Mouse (Mus musculus) CD4-positive naive resting alpha-beta T cell, adult 57 days (primary cell): Measurements from ENCODE around the gene Gm10638. TPM values are rescaled to one million over a fixed set of nuclear protein-coding genes. Genes with fewer than 3 reads are reported as not detected.

Source experiments
- total RNA-seq: library from RNA; stranded (reverse); gene quantifications from one replicate; pipeline ENCODE4 v1.2.4, GENCODE M21; 2023

Gm10638 gene
- 1.3 TPM for total RNA-seq

GRCm38 (mm10) chr8:86745221-86745934 lies at the start of gene Gm10638, which contains the start of gene Siah1a:
Gene Gm10638 (plus strand): TSS chr8:86745699.
Gene Siah1a (minus strand): TSS chr8:86745934.

Other genes with a start within 250 kb of the Gm10638 start
- not detected for gene Abcc12, start 165.0 kb upstream of the Gm10638 start, total RNA-seq
- 89.1 TPM for gene Lonp2, start 121.7 kb upstream of the Gm10638 start, total RNA-seq
- 35.8 TPM for gene Siah1a, start 235 bp downstream of the Gm10638 start, total RNA-seq
- gene N4bp1, start 139.6 kb downstream of the Gm10638 start, total RNA-seq, result 21.6 TPM